Mouse (Mus musculus): ENCODE results near the gene Dpf2.
"Not testable (repeated sequence)": the region's sequence is repeated elsewhere in the genome, so short reads cannot be mapped to it uniquely, and the experiment has no call there.

The Dpf2 gene

DNA sequence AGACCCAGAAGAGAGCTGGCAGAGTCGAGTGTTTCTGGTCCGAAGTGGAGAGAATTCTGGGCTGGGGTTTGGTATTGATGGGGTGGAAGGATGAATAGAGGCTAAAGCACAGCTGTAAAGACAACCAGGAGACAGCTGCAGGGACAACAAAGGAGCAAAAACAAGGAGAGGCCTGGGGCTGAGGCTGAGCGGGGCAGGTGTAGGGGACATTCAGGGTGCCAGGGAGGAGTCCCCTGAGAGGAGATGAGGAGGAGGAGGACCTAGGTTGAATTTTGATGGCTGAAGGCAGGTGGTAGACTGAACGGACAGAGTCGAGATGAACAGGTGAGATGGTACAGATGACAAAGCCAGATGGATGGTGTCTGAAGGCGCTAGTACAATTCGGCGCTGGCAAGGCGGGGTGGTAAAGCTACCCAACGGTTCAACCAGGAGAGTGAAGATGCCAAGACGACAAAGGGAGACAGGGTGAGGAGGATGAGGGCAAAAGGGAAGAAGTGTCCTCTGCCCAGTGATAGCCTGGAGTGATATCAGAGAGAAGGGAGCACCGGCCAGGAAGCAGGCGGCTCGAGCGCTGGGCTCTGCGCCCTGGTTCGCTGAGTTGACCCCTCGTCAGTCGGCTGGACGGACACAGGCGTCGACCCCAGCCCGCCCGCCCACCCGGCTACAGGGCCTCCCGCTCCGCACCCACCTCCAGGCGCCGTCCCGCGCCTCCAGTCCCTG is 19.4 kb downstream of the Dpf2 start:
- no peak for DNase-seq (ENCODE audit: low spot score in 2 of 2)

DNA sequence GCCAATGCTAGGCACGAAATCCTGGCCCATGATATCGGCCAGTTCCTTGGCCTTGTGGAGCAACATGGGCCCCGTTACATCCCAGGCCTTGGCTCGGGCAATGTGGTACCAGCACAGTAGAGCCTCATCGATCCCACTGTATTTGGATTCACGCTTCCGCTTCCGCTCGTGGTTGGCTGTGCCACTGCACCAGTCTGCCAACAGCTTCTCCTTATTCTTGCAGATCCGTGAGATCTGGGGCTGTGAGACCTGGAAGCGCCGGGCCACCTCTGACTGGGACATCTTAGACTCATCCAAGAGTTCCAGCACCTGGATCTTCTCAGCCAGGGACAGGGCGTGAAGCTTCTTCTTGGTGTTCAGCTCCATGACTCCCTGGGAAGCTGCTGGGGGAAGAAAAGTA is 20.1 kb downstream of the Dpf2 start:
- DNase-seq (ENCODE audit: low spot score in 2 of 2) = no peak

DNA sequence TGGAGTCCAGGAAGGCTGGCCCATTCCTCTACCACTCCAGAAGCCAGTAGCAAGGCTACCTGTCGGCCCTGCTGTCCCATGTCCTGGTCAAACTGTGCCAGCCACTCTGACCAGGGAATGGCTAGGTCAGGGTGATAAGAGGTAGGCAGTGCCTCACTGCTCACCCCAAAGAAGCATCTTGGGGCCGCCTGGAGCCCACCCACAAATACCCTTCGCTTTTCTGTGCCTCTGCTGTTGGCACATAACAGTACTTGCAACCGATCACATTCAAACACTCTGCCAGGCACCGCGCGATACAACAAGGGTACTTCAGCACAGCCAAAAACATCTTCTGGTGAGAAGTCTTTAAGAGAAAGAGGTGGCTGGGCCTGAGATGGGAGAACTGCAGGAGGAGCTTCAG is 20.5 kb downstream of the Dpf2 start:
- no peak for DNase-seq (ENCODE audit: low spot score in 2 of 2)

DNA sequence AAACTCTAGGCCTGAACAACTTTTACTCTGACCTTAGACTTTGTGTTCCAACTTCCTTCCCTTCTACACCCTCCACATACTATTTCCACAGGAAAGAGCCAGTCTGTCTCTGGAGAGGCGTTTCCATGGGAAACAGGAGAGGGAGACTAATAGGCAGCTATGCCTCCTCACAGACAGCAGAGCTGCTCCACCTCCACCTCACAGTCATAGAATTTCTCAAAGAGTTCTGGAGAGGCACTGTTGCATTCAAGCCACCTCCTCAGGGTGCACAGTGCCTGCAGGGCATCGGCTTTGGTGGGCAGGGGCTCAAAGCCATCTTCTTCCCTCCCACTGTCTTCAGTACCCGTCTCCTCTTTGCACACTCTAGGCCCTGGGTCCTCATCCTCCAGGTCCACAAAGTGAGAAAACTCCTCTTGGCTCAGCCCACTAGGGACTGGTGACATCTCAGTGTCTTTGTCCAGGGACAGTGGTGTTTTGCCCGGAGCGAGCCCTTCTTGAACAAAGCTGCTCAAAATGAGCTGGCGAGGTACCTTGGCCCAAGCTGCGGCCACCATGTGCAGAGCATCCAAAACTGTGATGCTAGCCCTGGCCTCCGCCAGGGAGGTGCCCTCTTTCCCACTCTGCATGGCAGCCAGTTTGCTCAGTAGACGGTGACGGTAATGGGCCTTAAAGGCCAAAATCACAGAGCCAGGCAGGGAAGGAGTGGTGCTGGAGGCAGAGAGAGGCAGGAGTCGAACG is 21.1 kb downstream of the Dpf2 start:
- no peak for DNase-seq (ENCODE audit: low spot score in 2 of 2)

DNA sequence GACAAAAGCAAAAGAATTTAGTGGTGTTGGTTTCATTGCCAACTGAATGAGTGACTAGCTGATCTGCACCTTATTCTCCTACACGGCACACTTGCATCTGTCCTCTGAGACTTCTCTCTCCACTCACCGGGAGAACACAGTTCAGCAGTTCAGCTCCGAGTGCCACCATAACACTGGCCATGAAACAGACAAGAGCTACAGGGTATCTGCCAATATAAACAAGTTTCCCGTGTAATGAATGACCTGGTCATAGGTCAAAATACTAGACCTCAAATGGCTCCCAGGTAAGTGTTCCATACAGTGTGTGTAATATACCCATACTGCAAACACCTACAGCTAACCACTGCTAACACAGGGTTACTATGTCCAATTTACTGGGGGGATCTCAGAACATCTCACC is 23.6 kb downstream of the Dpf2 start:
- DNase-seq (ENCODE audit: low spot score in 2 of 2) = no peak

DNA sequence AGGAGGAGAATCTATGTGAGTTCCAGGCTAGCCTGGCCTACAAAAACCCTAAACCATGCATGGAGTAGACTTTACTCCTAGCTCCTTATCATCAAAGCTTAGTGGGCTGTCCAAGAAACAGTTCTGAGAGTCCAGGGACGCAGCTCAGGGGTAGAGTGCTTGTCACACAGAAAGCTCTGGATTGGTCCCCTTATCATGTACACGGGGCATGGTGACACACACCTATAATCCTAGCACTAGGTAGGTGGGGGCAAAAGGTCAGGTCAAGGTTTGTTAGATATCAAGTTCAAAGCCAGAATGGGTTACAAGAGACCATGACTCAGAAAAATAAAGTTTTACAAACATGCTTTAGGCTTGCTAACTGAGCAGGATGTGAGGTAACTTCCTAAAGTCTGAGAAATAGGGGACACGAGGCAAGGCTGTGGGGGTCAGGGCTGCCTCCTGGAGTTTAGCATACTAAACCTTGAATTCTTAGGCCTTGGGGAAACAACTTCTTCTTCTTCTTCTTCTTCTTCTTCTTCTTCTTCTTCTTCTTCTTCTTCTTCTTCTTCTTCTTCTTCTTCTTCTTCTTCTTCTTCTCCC is 25.5 kb downstream of the Dpf2 start:
- DNase-seq (ENCODE audit: low spot score in 2 of 2) = no peak

DNA sequence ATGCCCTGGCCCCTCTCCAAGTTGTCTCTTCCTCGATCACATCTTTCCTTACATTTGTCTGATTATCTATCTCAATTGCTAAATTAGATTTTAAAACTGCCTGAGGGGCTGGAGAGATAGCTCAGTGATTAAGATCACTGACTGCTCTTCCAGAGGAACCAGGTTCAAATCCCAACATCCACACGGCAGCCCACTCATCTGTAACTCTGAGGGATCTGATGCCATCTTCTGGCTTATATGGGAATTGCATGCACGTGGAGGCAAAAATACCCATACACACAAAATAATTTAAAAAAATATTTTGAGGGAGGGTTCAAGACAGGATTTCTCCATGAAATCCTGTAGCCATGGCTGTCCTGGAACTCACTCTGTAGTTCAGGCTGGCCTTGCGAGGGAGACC is 27.0 kb downstream of the Dpf2 start:
- no peak for DNase-seq (ENCODE audit: low spot score in 2 of 2)

DNA sequence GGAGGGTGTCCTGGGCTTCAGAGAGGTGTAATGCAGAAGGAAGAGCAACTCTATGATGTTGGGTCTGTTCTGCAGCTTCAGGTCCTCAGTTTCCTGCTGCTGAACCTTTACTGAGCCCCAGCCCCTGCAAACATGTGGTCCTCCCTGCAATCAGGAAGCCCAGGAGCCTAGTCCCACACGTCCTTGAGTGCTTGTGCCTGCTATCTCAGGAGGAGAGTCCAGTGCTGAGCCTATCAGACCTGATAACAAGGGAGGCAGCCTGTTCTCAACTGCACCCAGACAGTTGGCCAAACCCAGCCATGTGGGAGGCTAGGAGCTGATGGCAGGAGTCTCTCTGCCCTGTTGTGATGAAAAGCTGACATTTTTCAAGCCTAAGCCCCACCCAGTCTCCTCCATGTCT is 28.9 kb downstream of the Dpf2 start:
- DNase-seq (ENCODE audit: low spot score in 2 of 2) = no peak

DNA sequence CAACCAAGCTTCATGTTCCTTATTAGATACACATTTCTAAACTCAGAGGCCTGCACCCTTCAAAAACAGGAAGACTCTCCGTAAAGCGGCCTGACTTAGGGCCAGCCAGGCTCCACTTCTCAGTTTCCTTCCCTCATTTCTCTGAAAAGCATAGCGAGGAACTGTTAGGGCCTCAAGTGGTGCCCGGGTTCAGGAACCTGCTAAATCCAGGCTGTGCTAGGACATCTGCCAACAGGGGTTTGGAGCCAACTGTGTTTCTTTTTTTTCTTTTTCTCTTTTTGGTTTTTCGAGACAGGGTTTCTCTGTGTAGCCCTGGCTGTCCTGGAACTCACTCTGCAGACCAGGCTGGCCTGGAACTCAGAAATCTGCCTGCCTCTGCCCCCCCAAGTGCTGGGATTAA is 30.7 kb downstream of the Dpf2 start:
- not testable (repeated sequence) for DNase-seq (ENCODE audit: low spot score in 2 of 2)

DNA sequence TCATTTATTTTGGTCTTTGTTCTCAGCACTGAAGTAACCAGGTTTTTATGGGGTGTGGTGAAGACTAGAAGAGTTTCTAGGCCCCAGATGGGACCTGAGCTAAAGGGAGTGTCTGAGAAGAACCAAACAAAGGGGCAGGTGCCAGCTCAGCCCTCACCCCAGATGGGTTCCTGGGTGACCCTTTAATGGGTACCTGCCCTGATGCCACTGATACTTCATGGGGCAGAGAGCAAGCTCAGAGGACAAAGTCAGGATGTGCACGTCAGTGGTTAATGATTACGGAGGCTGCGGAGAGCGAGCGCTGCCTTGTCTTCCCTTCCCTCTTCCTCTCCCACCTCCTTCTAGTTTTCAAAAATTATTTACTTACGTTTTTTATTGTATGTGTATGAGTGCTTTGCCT is 31.7 kb downstream of the Dpf2 start:
- no peak for DNase-seq (ENCODE audit: low spot score in 2 of 2)

DNA sequence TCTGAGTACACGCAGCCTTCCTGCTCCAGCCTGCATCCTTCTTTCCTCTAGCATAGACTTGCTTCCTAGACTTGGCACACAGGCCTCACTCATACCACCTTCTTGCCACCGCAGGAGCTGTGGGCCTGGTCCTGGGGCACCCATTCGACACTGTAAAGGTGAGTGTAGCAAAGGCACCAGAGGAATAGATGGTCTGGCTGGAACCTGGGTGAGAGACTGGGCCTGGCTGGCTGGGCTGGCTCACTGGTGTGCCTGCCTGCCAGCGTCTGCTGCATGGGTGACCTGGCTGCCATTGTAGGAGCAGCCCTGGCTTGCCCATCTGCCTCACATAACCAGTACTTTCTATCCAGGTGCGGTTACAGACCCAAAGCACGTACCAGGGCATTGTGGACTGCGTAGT is 33.1 kb downstream of the Dpf2 start:
- DNase-seq (ENCODE audit: low spot score in 2 of 2) = no peak

DNA sequence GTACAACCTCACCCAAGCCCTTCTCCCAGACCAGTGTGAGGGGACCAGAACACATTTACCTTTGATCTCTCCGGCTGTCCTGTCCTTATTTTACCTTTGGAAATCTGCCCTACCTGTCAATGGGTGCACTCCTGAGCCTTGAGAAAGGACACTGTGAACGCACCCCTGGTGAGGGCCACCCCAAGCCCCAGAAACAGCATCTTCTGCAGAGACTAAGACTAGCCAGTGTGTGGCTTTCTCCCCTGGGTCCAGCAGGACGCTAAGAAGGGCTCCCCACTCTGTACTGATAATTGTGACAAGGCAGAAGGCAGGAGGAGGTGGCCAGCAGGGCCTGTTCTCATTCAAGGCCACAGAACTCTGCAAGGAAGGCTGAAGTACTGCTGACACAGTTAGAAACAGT is 33.9 kb downstream of the Dpf2 start:
- DNase-seq (ENCODE audit: low spot score in 2 of 2) = no peak

DNA sequence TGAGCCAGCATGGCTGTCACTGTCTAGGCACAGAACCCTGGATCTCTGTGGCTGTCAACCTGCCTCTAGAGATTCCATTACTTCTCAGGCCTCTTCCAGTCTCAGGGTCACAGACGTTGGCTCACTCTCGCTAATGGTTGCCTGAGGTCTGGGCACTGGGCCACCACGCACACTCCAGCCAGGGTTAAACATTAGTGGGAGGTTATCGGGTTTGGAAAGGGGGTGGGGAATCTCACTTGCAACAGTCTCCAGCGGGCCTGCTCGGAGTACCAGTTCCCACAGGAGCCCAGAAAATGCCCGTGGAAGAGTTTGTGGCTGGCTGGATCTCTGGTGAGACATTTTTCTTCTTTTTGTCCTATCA is 34.5 kb downstream of the Dpf2 start:
- no peak for DNase-seq (ENCODE audit: low spot score in 2 of 2)

DNA sequence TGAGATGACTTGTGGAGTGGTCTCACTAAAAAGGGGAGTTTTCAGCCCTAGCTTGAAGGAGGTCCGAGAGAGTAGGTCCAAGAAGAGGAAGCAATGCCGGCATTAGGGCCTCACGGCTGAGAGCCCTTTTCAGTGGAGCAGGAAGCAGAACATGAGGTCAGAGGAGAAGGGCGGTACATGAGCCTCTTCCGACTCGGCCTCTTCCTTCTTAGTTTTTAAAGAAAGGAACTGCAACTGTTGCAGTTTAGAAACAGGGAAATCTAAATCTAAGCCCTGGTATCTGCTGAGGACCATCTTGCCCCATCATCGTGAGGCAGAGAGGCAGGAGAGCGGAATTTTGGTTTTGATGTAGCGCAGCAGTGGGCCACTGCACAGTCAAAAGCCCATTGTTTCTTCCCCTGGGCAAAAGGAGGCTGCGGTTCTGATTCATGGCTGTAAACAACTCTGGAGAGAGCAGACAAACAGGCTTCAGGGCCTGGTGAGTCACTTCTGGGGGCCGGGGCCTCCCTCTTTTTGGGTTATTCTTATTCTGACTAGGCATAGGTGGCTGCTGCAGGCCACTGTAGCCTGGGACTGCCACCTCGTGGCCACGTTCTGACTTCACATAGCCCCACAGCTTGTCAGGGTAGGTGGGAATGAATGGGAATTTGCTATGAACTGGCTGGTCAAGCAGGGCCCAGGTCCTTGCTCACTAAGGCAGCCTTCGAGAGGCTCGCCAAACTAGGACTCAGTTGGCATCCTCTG is 35.0 kb downstream of the Dpf2 start, which contains the start of gene Slc25a45:
Gene Slc25a45, plus strand, starts transcription at position 191 of the 744 bp plus-strand sequence.
- DNase-seq (ENCODE audit: low spot score in 2 of 2) = peak; percentile 49 to 67

DNA sequence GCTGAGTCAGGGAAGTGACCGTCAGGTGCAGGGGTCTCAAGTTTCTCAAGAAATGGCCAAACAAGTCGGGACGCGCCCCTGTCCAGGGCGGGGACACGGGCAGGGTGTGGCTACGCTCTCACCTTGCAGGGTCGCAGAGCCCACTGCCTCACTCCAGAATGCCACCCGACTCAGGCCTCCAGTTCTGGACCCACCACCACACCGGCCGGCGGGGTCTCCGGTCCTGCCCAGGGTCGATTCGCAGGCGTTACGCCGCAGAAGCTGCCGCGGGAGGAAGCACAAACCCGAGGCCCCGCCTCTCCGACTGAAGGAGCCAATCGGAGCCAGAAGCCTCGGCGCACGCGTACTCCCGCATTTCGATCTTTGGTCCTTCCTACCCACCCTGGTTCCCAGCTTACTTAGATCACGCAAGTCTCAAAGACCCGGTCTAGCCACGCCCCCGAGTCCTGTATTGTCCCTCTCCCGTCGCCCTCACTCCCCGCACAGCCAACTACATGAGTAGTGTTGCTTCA is 37.8 kb downstream of the Dpf2 start, which contains the start of gene Frmd8:
Gene Frmd8, minus strand, starts transcription at position 306 of the 512 bp plus-strand sequence.
- DNase-seq (ENCODE audit: low spot score in 2 of 2) = peak; percentile 87

DNA sequence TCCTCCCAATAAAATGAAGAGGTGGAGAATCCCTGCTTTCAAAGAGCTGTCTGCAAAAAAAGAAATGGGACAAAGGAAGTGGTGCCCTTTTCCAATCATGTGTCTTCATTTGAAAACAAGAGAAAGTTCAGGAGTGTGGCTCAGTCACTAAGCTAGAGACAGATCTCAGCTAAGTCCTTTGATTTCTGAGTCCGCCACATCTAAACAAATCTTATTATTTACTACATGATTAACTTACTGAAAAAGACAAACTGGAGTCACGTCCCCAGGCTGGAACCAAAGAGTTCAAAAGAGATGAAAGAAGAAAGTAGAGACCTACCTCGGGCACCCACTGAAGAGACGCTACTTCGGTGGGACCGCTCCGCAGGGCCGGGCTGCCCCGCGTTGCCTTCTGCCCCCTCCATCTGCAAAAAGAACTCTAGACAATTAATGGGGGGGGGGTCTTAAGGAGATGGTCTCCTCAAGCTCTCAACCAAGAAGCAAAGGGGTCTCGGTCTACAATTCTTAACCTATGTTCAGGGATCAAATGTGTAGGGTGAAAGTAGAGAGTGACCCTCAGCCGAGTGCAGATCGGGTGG is 38.3 kb downstream of the Dpf2 start:
- DNase-seq (ENCODE audit: low spot score in 2 of 2) = no peak

DNA sequence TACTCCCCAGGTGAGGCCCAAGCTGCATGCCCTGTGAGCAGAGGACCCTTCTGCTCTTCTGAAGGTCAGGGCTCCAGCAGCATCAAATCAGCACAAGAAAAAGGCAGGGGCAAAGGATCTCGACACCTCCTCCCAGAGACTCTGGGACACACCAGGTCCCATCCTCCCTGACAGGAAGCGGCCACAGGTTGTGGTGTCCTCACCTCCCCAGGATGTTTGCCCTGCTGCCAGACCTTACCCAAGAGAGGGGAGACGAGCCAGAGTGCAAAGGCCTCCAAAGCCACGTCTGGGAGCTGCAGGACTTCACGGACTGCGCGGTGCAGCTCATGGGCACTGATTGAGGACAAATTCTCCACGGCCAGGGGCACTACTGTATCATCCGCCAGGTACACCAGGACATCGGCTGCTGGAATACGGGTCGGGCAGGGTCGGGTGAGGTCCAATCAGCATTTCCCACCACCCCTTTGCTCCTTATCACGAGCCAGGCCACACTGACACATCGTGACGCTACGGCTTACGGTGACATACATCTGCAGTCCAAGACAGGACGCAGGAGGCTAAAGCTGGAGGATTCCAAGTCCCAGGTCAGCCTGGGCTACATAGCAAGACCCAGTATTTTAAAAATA is 39.8 kb downstream of the Dpf2 start:
- DNase-seq (ENCODE audit: low spot score in 2 of 2) = no peak

DNA sequence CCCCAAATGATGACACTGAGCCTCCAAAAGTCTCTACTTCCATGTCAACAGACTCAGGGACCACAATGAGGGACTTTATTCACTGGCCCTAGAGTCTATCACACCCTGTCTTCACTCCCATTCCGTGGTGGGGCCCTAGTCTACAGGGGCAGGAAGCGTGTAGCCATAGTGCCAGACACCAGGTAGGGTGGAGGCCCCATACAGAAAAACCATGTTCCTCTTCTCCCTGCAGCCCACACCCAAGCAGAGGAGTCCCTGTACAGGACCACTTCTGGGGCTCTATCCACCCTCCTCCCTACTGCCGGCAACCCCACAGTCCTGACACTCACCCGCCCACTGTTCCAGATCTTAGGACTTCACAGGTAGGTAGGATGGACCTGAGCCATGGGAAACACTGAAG is 40.3 kb downstream of the Dpf2 start:
- no peak for DNase-seq (ENCODE audit: low spot score in 2 of 2)

DNA sequence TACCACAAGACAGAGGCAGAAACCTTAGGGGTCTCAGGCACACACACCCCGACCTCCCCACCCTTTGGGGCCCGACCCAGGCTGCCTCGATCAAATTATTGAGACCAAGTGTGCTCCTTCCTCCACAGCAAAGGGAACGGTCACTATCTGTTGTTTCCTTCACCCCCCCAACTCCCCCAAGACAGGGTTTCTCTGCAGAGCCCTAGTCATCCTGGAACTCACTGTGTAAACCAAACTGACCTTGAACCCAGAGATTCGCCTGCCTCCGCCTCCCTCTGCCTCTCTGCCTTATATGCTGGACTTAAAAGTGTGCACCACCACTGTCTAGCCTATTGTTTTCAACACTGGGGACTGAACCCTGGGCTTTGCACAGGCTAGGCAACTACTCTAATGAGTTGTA is 41.1 kb downstream of the Dpf2 start:
- no peak for DNase-seq (ENCODE audit: low spot score in 2 of 2)

DNA sequence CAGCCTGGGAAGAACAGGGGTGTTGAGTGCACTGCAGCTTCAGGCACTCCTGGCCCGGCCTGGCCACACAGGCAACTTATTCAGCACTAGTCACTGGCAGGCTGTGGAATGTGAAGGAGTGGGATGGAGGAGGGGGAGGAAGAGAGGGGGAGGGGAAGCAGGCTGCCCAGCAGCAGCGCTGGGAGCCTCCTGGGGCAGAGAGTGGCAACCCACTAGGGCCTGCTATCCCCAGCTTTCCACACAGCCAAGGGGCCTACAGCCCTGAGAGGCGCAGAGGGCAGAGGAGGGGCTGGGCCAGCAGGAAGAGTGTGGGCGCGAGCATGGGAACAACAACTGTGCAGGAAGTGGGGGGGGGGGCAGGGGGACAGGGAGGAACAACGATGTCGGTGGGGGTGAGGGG is 41.5 kb downstream of the Dpf2 start:
- no peak for DNase-seq (ENCODE audit: low spot score in 2 of 2)

DNA sequence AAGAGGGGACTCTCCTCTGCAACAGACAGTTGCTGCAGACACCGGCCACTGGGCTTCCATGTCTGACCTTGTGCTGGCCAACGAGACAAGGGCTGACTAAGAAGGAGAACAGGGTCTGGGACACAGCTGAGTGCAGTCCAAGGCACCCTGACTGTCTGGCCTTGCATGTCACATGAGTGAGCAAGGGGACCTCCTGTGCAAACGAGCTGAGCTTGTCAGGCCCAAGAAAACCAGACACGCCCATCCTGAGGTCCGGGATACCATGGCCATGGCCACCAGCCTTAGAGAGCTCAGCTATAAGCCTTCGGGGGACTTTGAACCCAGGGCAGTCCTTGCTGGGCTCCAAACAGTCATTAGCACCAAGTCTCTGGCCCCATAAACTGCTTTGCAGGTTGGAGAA is 44.7 kb downstream of the Dpf2 start:
- DNase-seq (ENCODE audit: low spot score in 2 of 2) = no peak

Measured in frontal cortex, postnatal 25 days (tissue).